Mouse (Mus musculus) kidney, adult 9 months (tissue): ENCODE data around the gene Serpina1f.

Source experiments
- DNase-seq: peaks from one replicate; pipeline ENCODE4 v3.0.0; 2022

The Serpina1f gene

DNA sequence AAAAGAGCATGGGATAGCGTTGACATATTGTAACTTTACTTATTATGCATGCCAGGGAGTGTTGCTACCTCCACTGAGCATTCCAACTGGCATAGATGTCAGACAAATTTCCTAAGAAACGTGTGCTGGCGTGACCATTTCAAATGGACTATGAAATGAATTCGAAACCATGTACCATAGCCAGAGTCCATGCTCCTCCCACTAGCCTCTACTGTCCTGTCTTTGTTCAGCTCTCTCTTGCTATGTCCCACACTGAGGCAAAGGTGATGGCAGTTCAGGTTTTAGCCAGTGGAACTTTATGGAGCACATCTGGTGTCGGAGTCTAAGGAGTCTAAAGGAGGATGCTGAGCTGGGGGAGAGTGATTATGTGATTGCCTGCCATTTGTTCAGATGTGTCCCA lies 35.3 kb downstream of the Serpina1f start:
- no peak for DNase-seq

DNA sequence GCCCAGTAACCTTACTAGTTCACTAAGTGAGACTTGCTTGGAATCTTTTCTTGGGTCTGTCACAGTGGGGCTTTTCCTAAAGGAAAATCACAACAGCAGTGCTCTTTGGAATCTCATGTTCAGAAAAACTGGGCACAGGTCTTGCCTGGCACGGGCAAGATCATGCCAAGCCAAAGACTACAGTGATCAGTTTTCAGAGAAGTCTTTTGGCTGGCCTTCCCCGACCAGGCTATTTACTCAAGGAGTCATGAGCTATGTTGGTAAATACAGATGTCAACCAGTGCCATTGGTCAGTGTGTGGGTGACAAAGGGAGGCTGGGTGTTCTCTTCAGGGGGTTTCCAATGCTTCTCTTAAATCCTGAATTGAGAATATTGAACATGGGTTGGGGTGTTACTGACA lies 36.2 kb downstream of the Serpina1f start:
- no peak for DNase-seq

DNA sequence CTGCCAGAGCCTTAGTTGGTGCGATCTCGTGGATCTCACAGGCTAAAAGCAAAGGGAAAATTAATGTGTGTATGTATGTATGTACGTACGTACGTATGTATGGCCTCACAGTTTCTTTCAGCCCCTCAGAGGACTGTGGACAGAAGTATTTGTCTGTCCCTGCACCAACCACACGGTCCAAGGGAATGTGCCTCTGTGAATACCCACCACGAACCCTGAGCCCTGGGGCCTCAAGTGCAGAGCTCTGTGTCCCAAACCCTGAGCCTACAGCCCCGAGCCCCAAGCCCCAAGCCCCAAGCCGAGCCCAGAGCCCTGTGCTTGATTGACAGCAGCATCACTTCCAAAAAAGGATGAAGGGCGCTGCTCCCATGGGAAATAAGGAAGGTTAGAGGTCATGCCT lies 37.3 kb downstream of the Serpina1f start:
- DNase-seq: no peak

DNA sequence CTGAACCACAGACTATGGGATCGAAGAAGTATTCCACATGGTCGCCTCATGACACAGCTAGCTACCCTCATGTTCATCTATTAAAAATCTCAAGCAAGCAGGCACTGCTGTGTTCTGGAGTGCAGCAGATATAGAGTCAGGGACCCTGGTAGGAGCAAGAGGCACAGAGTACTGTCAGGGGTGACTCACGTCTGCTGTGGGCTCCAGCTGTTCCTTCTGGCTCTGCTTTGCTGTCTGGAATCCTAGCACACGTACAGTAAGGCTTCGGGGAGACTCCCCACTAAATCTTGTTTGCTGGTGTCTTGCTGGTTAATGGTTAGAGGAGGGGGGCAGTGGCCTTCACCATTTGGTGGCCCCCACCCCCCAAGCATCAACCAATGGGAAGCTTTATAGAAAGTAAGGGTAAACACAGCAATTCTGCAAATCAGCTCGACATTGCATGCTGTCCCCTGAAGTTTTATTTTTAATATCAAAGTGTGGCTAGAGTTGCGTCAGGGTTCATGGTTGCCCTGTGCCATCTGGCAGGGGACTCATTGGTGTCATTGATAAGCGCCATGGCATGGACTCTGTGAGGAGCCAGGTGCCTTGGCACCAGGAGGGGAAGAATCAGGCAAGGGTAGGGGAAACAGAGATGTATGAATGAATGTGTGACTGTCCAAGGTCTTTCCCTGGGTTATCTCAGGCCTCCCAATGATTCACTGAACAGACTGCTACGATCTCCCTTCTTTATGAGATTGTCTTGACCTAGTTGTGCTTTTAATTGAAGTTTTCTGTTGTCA lies 38.3 kb downstream of the Serpina1f start, which contains the start of gene Serpina6:
Serpina6 (minus strand) TSS at position 365 of the 779 bp plus-strand sequence.
- DNase-seq: no peak

DNA sequence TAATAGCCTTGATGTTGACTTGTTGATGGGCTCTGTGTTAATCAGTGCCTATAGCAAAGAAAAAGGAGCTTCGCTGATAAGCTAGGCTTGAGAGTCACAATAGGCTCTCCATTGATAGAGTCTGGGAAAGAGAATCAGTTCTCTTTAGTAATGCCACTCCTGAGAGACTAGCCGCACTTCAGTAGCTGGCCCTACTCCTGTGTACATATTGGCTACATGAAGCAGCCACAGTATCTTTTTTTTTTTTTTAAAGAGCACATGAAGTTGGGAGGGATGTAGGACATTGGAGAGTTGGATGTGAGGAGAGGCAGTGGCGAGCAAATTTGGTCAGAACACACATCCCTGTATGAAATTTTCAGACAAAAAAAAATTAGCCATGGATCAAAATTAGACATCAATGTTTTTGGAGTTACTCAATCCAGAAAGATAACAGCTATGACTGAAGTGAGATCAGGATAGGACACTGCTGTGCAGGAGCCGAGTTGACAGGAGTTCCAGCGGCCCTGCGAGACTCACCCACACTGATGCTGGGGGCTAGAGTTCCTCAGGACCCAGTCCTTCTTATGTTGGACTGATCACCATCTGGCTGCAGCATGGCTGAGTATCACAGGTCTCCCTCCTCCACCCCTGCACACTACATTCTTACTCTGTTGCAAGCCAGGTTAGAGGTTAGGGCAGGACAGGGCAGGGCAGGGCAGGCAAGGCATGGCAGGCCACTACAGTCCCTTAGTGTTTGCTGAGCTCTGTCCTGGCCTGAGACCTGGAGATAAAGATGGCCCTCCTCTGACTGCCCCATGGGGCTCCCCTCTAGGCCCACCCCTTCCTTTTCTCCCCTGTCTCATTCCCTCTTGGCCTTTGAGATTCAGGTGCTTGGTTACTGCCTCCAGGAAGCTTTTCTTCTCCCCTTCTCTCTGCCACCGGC lies 39.9 kb downstream of the Serpina1f start:
- DNase-seq: no peak

DNA sequence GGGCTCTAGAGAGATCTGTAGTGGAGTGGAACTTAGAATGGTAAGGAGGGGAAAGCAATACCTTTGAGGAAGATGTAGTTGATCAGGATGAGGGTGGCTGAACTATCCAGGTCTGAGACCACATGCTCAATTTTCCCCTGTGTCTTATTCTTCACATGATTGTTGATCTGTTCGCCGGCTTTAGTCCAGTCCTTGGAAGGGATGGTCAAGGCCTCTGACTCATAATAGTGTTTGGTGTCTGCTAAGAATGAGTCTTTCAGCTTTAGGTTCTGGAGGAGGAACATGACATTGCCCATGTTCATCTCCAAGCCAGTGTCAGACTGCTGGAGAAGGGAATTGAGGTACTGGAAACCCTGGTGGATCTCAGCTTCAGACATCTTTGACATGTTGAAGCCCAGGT lies 41.5 kb downstream of the Serpina1f start:
- no peak for DNase-seq

DNA sequence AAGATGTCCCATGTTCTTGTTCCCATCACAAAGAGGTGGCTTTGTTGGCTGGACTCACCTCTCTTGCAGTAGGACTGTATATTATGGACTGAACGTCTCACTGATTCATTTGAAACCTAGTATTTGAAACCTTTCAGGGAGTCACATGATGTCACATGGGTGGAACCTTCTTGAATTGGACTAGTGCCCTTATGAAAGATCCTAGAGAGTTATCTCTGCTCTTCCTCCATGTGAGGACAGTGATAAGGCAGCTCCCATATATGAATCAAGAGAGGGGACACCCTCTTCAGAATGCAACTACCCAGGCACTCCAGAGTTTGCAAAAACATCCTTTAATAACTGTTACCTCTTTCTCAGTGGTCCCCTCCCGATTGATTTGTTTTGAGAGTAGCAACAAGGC lies 49.0 kb downstream of the Serpina1f start:
- DNase-seq: no peak

DNA sequence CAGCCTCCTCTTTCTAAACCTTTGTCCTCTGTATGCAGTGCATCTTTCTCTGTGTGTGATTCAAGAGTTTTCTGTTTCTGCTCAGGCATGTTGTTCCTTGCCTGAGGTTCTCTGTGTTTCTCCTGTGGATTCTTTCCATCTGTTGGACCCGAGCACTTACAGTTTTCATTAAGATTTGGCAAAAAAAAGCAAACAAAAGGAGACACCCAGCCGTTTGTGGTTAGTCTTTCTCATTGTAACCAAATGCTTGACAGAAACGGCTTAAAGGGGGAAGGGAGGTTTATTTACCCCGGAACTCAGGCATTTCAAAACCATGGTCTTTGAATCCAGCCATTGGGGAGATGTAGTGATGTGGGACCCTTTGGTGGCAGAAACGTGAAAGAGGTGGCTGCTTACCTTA lies 50.7 kb downstream of the Serpina1f start:
- no peak for DNase-seq

DNA sequence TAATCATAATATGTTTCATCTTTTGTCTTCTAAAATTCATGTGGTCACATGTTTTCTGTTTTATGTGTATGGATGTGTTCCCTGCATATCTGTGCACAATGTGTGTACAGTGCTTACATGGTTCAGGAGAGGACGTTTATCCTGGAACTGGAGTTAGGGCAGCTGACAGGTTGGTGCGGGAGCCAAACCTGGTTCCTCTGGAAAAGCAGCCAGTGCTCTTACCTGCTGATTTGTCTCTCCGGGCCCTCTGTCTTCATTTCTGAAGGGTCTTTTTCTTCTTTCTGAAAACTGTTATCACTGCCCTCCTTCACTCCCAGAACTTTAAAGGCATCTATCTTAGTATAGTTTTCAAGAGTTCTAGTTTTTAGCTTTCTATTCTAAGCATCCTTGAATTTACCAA lies 51.5 kb downstream of the Serpina1f start:
- DNase-seq: no peak

DNA sequence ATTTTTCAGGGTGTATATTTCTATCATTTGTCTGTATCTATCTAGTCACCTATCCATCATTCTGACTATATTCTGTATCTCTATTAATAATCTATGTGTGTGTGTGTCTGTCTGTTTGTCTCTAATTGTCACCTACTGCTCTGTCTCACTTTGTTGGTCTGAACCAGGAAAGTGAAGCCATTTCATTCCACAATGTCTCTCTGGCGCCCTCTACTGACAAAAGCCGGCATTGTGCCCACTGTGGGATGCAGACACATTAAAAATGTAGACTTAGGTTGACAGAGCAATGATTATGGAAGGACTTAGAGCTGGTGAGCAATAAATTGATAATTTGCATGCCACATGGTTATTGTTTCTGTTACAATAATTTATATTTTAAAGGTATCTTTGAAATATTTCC lies 52.0 kb downstream of the Serpina1f start:
- peak; percentile 86 for DNase-seq
